Mouse (Mus musculus) heart, embryonic 11.5 days (tissue): ENCODE results near the gene Nav1. TPM values are rescaled to one million over a fixed set of nuclear protein-coding genes. Genes with fewer than 3 reads are reported as not detected.

ENCODE experiments used
- ATAC-seq: fragments of 200-750 bp; cut with Nextera tagmentation; replicated peaks from 2 replicates; pipeline ENCODE4 v1.8.0; 2017; ENCODE audit warnings: moderate library complexity; ENCODE audit not compliant: insufficient number of reproducible peaks, low FRiP score, low TSS enrichment
- H3K27ac ChIP-seq: fragments of 300-500 bp; sonication (generic); 2 replicates; pipeline ENCODE4 v1.5.1; 2014; ENCODE audit warnings: mild to moderate bottlenecking, low read depth, low read length
- H3K27me3 ChIP-seq: fragments of 300-500 bp; sonication (generic); 2 replicates; pipeline ENCODE4 v1.6.1; 2014; ENCODE audit warnings: mild to moderate bottlenecking, low read length, mixed read lengths; ENCODE audit not compliant: control insufficient read depth, insufficient read depth
- H3K36me3 ChIP-seq: fragments of 300-500 bp; sonication (generic); 2 replicates; pipeline ENCODE4 v1.6.1; 2014; ENCODE audit warnings: mild to moderate bottlenecking, low read length, moderate library complexity, mixed read lengths; ENCODE audit not compliant: control insufficient read depth, insufficient read depth
- H3K4me1 ChIP-seq: fragments of 300-500 bp; sonication (generic); 2 replicates; pipeline ENCODE4 v1.6.1; 2014; ENCODE audit warnings: low read length; ENCODE audit not compliant: control insufficient read depth, insufficient read depth
- H3K4me2 ChIP-seq: fragments of 300-500 bp; sonication (generic); 2 replicates; pipeline ENCODE4 v1.6.1; 2014; ENCODE audit warnings: mild to moderate bottlenecking, moderate library complexity
- H3K4me3 ChIP-seq: fragments of 300-500 bp; sonication (generic); 2 replicates; pipeline ENCODE4 v1.5.1; 2014; ENCODE audit warnings: low read depth, low read length
- H3K9ac ChIP-seq: fragments of 300-500 bp; sonication (generic); 2 replicates; pipeline ENCODE4 v1.6.1; 2014; ENCODE audit warnings: mild to moderate bottlenecking, low read depth, low read length, moderate library complexity
- H3K9me3 ChIP-seq: fragments of 300-500 bp; sonication (generic); replicated peaks from 2 replicates; pipeline ENCODE4 v1.6.1; 2016; ENCODE audit warnings: low read length; ENCODE audit not compliant: control insufficient read depth
- WGBS: fragments of 180-500 bp; shearing (Covaris S2); extraction: QIAGEN DNeasy Blood & Tissue Kit; methylation state at CpG from one replicate; pipeline ENCODE4 v1.1.7; 2014; ENCODE audit not compliant: insufficient replicate concordance; 5-methylcytosine and 5-hydroxymethylcytosine counted together
- polyA plus RNA-seq: library from polyadenylated mRNA; unstranded; fragments of >200 nt; fragmentation: Nextera tagmentation; extraction: Ambion mirVana; gene quantifications from 2 replicates; pipeline ENCODE4 v1.2.1, GENCODE M21; 2014

The Nav1 gene
- polyA plus RNA-seq, 1 experiment from 2014 or later: 25.2 TPM

DNA sequence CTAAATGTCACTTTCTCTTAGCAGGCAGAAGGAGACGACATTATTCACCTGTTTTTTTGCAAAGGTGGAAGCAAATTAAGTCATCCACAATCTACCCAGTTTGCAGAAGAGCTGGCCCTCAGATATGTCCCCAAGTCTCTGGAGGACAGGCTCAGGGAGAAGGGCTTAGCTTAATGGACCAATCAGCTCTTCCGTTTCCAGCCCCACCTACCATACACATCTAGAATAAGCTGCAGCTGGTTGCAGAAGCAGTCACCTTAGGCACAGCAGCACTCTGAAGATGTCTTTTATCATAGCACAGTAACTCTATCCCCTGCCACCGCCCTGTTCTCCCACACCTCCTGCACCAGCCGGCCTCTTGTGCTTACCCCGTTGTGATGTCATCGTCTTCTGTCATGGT lies 75.1 kb downstream of the Nav1 start:
- H3K9me3 ChIP-seq: no peaks in the 10 kb centered on the region
- H3K4me2 ChIP-seq: no peak overlapping the region
- H3K4me1 ChIP-seq: peaks cover 30% of the 10 kb centered on the region
- H3K27ac ChIP-seq: no peak overlapping the region
- H3K27me3 ChIP-seq: no peaks in the 10 kb centered on the region
- ATAC-seq: no peak
- H3K9ac ChIP-seq: no peak overlapping the region
- H3K36me3 ChIP-seq: peaks cover 15% of the 10 kb centered on the region
- H3K4me3 ChIP-seq: no peak overlapping the region
- 74% methylated on average over 6 of the region's 6 CpGs for WGBS

DNA sequence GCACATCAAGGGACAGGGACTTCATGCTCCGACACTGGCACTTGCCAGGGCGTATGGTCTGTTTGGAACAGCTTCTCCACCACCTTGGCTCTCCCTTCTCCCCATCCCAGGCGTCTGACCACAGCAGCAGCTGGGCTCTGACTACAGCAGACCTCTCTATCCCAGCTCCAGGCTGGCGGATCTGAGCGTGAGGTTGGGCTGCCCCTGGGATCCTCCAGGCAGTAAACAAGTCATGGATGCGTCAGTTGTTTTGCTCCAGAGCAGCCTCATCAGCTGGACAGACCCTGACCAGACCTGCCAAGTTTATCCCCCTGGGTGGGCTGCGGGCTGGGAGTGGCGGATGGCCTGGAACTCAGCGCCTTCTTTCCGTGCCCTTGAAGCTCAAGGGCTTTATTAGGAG lies 76.0 kb downstream of the Nav1 start:
- Histone ChIP-seq H3K27ac (peak overlapping the region; percentile 57), H3K4me2 (no peak overlapping the region), H3K9ac (peak overlapping the region; percentile 39; the same call in 1 of the 2 replicates), H3K4me3 (no peak overlapping the region), H3K27me3 (no peaks in the 10 kb centered on the region), H3K36me3 (peaks cover 15% of the 10 kb centered on the region), H3K4me1 (peaks cover 27% of the 10 kb centered on the region), H3K9me3 (no peaks in the 10 kb centered on the region)
- ATAC-seq: no peak
- WGBS: 41% methylated on average over 10 of the region's 10 CpGs

- Histone ChIP-seq H3K27ac (peak overlapping the region; percentile 89), H3K4me3 (no peak overlapping the region), H3K9ac (no peak overlapping the region), H3K4me2 (no peak overlapping the region), H3K36me3 (peaks cover 8% of the 10 kb centered on the region; the same call in 1 of the 2 replicates), H3K27me3 (no peaks in the 10 kb centered on the region), H3K9me3 (no peaks in the 10 kb centered on the region), H3K4me1 (peaks cover 21% of the 10 kb centered on the region)
- peak; percentile 83 for ATAC-seq
- 13% methylated on average over 4 of the region's 4 CpGs for WGBS
These were observed 82.6 kb downstream of the Nav1 start for GRCm38 (mm10) chr1:135524518-135524860.

GRCm38 (mm10) chr1:135523780-135524517 lies 83.1 kb downstream of the Nav1 start:
- Histone ChIP-seq H3K9ac (no peak overlapping the region), H3K4me3 (no peak overlapping the region), H3K27me3 (no peaks in the 10 kb centered on the region), H3K36me3 (peaks cover 5% of the 10 kb centered on the region; the same call in 1 of the 2 replicates), H3K9me3 (no peaks in the 10 kb centered on the region), H3K4me1 (peaks cover 21% of the 10 kb centered on the region), H3K27ac (peak overlapping the region; percentile 89), H3K4me2 (peak overlapping the region; percentile 20; the same call in 1 of the 2 replicates)
- ATAC-seq: peak; percentile 79
- 31% methylated on average over 12 of the region's 12 CpGs for WGBS

DNA sequence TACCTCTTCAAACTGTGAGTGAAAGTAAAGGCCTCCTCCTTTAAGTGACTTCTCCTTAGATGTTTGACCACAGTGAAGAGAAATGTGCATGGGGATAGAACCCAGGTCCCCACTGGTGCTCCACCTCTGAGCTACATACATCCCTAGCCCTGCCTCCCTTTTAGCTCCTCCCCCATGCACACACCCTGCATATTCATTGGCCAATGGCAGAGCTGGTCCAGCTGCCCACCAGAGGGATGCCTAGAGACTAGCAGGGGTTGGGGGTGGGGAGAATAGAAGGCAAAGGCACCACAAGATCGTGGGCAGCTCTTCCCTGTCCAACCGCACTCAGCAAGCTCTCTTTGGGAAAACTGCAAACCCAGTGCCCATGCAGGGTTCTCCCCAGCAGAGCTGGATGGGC lies 83.8 kb downstream of the Nav1 start:
- Histone ChIP-seq H3K27ac (peak overlapping the region; percentile 89), H3K9ac (no peak overlapping the region), H3K27me3 (no peaks in the 10 kb centered on the region), H3K4me1 (peaks cover 21% of the 10 kb centered on the region), H3K36me3 (peaks cover 3% of the 10 kb centered on the region; the same call in 1 of the 2 replicates), H3K4me3 (no peak overlapping the region), H3K9me3 (no peaks in the 10 kb centered on the region), H3K4me2 (0 out of 2 replicates have a peak overlapping the region, but pooled peaks have one; percentile 20)
- no peak for ATAC-seq
- 69% methylated on average over 2 of the region's 2 CpGs for WGBS

DNA sequence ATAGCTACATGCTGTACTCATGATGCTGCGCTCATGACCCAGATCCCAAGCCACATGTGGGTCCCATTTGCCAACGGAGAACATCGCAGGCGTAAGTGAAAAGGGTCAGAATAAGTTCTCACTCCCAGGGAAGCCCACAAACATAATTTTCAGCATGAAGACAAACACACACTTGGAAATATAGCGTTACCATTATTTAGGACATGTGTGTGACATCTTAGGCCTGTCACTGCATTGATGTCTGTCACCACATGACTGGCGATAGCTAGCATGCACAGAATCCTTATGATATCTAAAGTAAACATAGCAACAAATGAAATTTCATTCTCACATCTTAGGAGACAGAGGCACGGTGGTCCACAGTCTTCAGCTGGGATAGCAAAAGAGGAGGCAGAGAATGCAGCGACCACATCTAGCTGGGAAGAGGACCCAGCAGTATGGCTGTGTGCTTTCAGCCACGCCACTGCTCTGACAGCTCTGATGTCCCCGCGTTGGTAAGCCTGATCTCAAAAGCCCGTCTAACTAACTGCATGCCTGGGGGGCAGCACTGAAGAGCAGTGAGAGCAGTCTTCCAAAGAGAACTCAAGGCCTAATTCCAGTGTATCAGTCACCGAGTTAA lies 86.4 kb downstream of the Nav1 start:
- no peak overlapping the region for H3K4me3 ChIP-seq
- H3K27ac ChIP-seq: no peak overlapping the region
- no peak for ATAC-seq
- H3K27me3 ChIP-seq: no peaks in the 10 kb centered on the region
- 73% methylated on average over 13 of the region's 13 CpGs for WGBS
- no peaks in the 10 kb centered on the region for H3K36me3 ChIP-seq
- no peak overlapping the region for H3K9ac ChIP-seq
- peaks cover 35% of the 10 kb centered on the region for H3K4me1 ChIP-seq
- H3K9me3 ChIP-seq: no peaks in the 10 kb centered on the region
- H3K4me2 ChIP-seq: no peak overlapping the region

GRCm38 (mm10) chr1:135518661-135519060 lies 88.4 kb downstream of the Nav1 start:
- 41% methylated on average over 5 of the region's 5 CpGs for WGBS
- H3K4me1 ChIP-seq: peaks cover 41% of the 10 kb centered on the region
- H3K9me3 ChIP-seq: no peaks in the 10 kb centered on the region
- H3K4me2 ChIP-seq: no peak overlapping the region
- no peak overlapping the region for H3K4me3 ChIP-seq
- no peak for ATAC-seq
- no peaks in the 10 kb centered on the region for H3K36me3 ChIP-seq
- no peak overlapping the region for H3K27ac ChIP-seq
- H3K9ac ChIP-seq: no peak overlapping the region
- H3K27me3 ChIP-seq: no peaks in the 10 kb centered on the region

GRCm38 (mm10) chr1:135517469-135517868 lies 89.6 kb downstream of the Nav1 start:
- Histone ChIP-seq H3K36me3 (no peaks in the 10 kb centered on the region), H3K4me1 (peaks cover 43% of the 10 kb centered on the region), H3K27ac (no peak overlapping the region), H3K4me3 (no peak overlapping the region), H3K4me2 (no peak overlapping the region), H3K27me3 (no peaks in the 10 kb centered on the region), H3K9ac (no peak overlapping the region), H3K9me3 (no peaks in the 10 kb centered on the region)
- 75% methylated on average over 6 of the region's 6 CpGs for WGBS
- no peak for ATAC-seq
